Mouse (Mus musculus) bone marrow macrophage, adult 2 months (primary cell): ENCODE data around the gene Ccnl2. TPM values are rescaled to one million over a fixed set of nuclear protein-coding genes. Genes with fewer than 3 reads are reported as not detected.

Experiments used
- H3K27ac ChIP-seq: 2 replicates; pipeline ENCODE4 v1.5.1; 2012; ENCODE audit warnings: low read depth, low read length; ENCODE audit not compliant: insufficient read depth
- H3K4me1 ChIP-seq: 2 replicates; pipeline ENCODE4 v1.6.1; 2012; ENCODE audit warnings: low read length; ENCODE audit not compliant: control insufficient read depth, insufficient read depth
- H3K4me3 ChIP-seq: 2 replicates; pipeline ENCODE4 v1.5.1; 2012; ENCODE audit warnings: mild to moderate bottlenecking, low read length, moderate library complexity; ENCODE audit not compliant: insufficient read depth
- CTCF ChIP-seq: IDR thresholded peaks from 2 replicates; pipeline ENCODE4 v1.5.1; 2012; ENCODE audit warnings: low read depth, mild to moderate bottlenecking, low read length, moderate library complexity
- POLR2A ChIP-seq: IDR thresholded peaks from 2 replicates; pipeline ENCODE4 v1.6.1; 2012; ENCODE audit warnings: mild to moderate bottlenecking, low read depth, low read length, borderline replicate concordance
- polyA plus RNA-seq: library from polyadenylated mRNA; stranded (reverse); fragments of >200 nt; gene quantifications from 2 replicates; pipeline ENCODE4 v1.2.4, GENCODE M21; 2012; ENCODE audit not compliant: missing spikeins, insufficient read depth, insufficient read length

Gene Ccnl2
- polyA plus RNA-seq, 1 experiment: 100 TPM

DNA sequence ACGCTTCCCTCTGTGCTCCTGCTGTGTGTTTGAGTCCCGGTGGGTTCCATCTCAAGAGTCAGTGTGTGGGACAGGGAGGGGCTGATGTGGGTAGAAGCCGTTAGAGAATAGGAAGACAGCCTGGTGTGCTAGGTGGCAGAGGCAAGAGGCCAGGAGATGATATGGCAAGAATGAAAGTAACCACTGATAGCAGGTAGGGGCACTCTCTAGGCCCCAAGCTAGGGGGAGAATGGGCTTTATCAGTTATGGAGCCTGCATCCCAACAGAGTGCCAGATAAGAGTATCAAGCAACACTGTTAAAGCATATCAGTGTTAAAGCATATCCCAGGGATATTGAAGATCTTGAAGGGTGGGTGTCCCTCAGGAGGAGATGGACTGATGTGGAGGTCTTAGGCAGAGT, 44.6 kb downstream of the Ccnl2 start:
- no peak overlapping the region for H3K27ac ChIP-seq
- no peak for TF ChIP-seq CTCF
- no peak for TF ChIP-seq POLR2A
- no peak overlapping the region for H3K4me3 ChIP-seq
- peaks cover 14% of the 10 kb centered on the region for H3K4me1 ChIP-seq

GRCm38 (mm10) chr4:155859318-155859717, 47.0 kb downstream of the Ccnl2 start:
- no peaks in the 10 kb centered on the region for H3K4me1 ChIP-seq
- TF ChIP-seq POLR2A (no peak), CTCF (no peak)
- H3K4me3 ChIP-seq: no peak overlapping the region

DNA sequence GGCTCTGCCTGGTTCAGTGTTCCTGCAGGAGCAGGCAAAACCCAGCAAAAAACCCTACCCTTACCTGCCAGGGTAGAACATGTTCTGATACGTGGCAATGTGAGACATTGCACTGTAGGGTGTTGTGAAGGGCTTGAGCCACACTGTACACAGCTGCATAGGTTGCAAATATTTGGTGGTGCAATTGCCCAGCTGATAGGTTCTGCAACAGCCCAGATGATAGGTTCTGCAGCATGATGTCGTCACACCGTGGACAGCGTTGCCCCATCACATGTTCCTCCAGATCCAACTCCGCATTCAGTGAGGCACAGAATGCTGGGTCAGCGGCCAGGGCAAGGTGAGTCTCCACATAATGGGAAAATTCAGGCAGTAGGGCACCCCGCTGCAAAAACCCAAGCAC, 49.5 kb downstream of the Ccnl2 start:
- no peak overlapping the region for H3K4me3 ChIP-seq
- no peaks in the 10 kb centered on the region for H3K4me1 ChIP-seq
- H3K27ac ChIP-seq: no peak overlapping the region
- TF ChIP-seq CTCF (no peak), POLR2A (no peak)

More at GRCm38 (mm10) chr4:155859318-155859717, 47.0 kb downstream of the Ccnl2 start:
- H3K27ac ChIP-seq: no peak overlapping the region

DNA sequence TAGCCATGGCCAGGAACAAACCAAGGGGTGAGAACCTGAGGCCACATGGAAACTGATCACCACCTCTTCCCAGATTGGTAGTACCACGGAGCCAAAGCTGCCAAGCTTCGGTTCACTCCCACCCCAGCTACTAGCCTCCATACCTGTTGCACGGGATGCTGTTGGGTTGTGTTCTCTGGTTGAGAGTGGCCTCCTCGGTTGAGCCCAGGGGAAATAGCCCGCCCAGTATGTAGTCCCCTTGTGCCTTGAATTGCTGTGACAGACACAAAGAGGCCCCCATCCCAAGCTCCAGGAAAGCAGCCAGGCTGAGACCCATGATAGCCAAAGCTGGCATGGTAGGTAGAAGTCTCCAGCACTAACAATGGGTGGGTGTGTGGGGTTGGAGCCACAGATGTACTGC, 50.7 kb downstream of the Ccnl2 start, which contains the start of gene Tas1r3:
Tas1r3 (minus strand) TSS at position 362 of the 400 bp plus-strand sequence.
- Histone ChIP-seq H3K4me1 (peaks cover under 1% of the 10 kb centered on the region), H3K27ac (no peak within 1 kb of the TSS), H3K4me3 (no peak within 1 kb of the TSS)
- no peak for TF ChIP-seq CTCF
- TF ChIP-seq POLR2A: no peak

DNA sequence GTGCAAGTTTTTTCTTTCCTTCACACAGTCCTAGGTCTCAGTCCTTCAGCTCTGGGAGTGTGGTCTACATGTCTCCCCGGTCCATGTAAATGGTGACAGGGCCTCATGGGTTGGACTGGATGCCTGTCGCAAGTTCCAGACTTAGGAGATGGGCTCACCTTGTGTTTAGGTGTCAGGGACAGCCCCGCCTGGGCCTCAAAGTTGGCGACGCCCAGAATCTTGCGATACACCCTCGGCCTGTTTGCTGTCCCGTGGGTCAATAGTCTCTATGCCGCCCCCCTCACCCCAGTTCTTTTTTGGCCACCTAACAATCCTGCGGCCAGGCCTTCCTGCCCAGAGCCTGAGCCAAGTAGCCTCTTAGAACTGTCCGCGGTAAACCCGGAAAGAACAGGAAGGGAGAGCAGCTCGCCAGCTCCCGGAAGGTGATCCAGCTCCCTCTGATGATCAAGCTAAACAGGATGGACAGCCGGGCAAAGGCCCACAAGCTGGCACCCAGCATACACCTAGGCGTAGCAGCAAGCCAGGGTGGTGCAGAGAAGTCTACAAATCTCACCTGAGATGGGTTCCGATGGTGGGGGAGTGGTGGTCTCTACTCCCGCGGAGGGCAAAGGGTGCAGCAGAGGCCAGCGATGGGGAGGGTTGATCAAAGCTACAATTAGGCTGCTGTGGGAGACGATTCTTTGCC, 56.5 kb downstream of the Ccnl2 start:
- Histone ChIP-seq H3K4me3 (peak overlapping the region; percentile 96), H3K27ac (0 out of 2 replicates have a peak overlapping the region, but pooled peaks have one; percentile 3), H3K4me1 (peaks cover 6% of the 10 kb centered on the region)
- TF ChIP-seq POLR2A (no peak), CTCF (no peak)

- H3K4me3 ChIP-seq: peak within 1 kb of the TSS; percentile 96
- TF ChIP-seq CTCF (no peak), POLR2A (no peak)
- H3K27ac ChIP-seq: 0 out of 2 replicates have a peak within 1 kb of the TSS, but pooled peaks have one; percentile 3
- peaks cover 6% of the 10 kb centered on the region for H3K4me1 ChIP-seq
Measured at GRCm38 (mm10) chr4:155869317-155870033, 57.2 kb downstream of the Ccnl2 start, which contains the start of the genes Cptp and Ints11. TSS of gene Cptp (minus strand) at chr4:155869440. TSS of gene Ints11 (plus strand) at chr4:155869546.

GRCm38 (mm10) chr4:155871404-155871803, 59.1 kb downstream of the Ccnl2 start:
- Histone ChIP-seq H3K27ac (no peak overlapping the region), H3K4me1 (peaks cover 6% of the 10 kb centered on the region), H3K4me3 (no peak overlapping the region)
- TF ChIP-seq CTCF (no peak), POLR2A (no peak)

Other genes starting within 250 kb of the Ccnl2 start
- gene Slc35e2, start 211.1 kb upstream of the Ccnl2 start, polyA plus RNA-seq: 11.2 and 11.4 TPM in 2 replicates
- gene Cdk11b, start 187.6 kb upstream of the Ccnl2 start, polyA plus RNA-seq: 102 and 117 TPM in 2 replicates
- gene Gm10563, start 167.1 kb upstream of the Ccnl2 start, polyA plus RNA-seq: not detected in 2 replicates
- gene Mmp23, start 159.1 kb upstream of the Ccnl2 start, polyA plus RNA-seq: 0.64 and 1.9 TPM in 2 replicates
- 39.9 and 48.7 TPM in 2 replicates for gene Mib2, start 143.3 kb upstream of the Ccnl2 start, polyA plus RNA-seq
- gene Fndc10, start 118.1 kb upstream of the Ccnl2 start, polyA plus RNA-seq: 1.0 and 1.6 TPM in 2 replicates
- gene Ssu72, start 107.7 kb upstream of the Ccnl2 start, polyA plus RNA-seq: 99.3 and 107 TPM in 2 replicates
- 1.3 and 1.4 TPM in 2 replicates for gene Tmem240, start 77.7 kb upstream of the Ccnl2 start, polyA plus RNA-seq
- 13.6 and 19.1 TPM in 2 replicates for gene Atad3a, start 51.4 kb upstream of the Ccnl2 start, polyA plus RNA-seq
- gene Vwa1, start 37.8 kb upstream of the Ccnl2 start, polyA plus RNA-seq: not detected in 2 replicates
- gene Tmem88b, start 26.6 kb upstream of the Ccnl2 start, polyA plus RNA-seq: 0.23 TPM in 1 of 2 replicates, not detected in the other
- not detected in 2 replicates for gene Ankrd65, start 22.1 kb upstream of the Ccnl2 start, polyA plus RNA-seq
- gene Mrpl20, start 9.6 kb upstream of the Ccnl2 start, polyA plus RNA-seq: 81.6 and 99.5 TPM in 2 replicates
- 99.3 and 105 TPM in 2 replicates for gene Aurkaip1, start 18.8 kb downstream of the Ccnl2 start, polyA plus RNA-seq
- 1.2 and 2.7 TPM in 2 replicates for gene Mxra8, start 27.2 kb downstream of the Ccnl2 start, polyA plus RNA-seq
- gene Dvl1, start 34.9 kb downstream of the Ccnl2 start, polyA plus RNA-seq: 20.9 and 27.3 TPM in 2 replicates
- 0.62 and 0.68 TPM in 2 replicates for gene Tas1r3, start 50.9 kb downstream of the Ccnl2 start, polyA plus RNA-seq
- 11.6 and 13.9 TPM in 2 replicates for gene Cptp, start 57.0 kb downstream of the Ccnl2 start, polyA plus RNA-seq
- gene Ints11, start 57.1 kb downstream of the Ccnl2 start, polyA plus RNA-seq: 21.4 and 23.0 TPM in 2 replicates
- 10.7 and 13.2 TPM in 2 replicates for gene Pusl1, start 79.3 kb downstream of the Ccnl2 start, polyA plus RNA-seq
- gene Acap3, start 79.3 kb downstream of the Ccnl2 start, polyA plus RNA-seq: 15.8 and 18.1 TPM in 2 replicates
- 78.3 and 85.9 TPM in 2 replicates for gene Ube2j2, start 131.3 kb downstream of the Ccnl2 start, polyA plus RNA-seq
- 32.4 and 42.7 TPM in 2 replicates for gene C1qtnf12, start 149.8 kb downstream of the Ccnl2 start, polyA plus RNA-seq
- gene B3galt6, start 180.2 kb downstream of the Ccnl2 start, polyA plus RNA-seq: 1.7 and 2.3 TPM in 2 replicates
- gene Sdf4, start 180.4 kb downstream of the Ccnl2 start, polyA plus RNA-seq: 197 and 213 TPM in 2 replicates
- gene Tnfrsf4, start 201.4 kb downstream of the Ccnl2 start, polyA plus RNA-seq: 1.5 and 1.7 TPM in 2 replicates
- gene Tnfrsf18, start 213.7 kb downstream of the Ccnl2 start, polyA plus RNA-seq: not detected in 2 replicates
- gene Ttll10, start 246.9 kb downstream of the Ccnl2 start, polyA plus RNA-seq: not detected in 2 replicates